Mouse (Mus musculus): ENCODE data around the gene Efemp1.

The Efemp1 gene

DNA sequence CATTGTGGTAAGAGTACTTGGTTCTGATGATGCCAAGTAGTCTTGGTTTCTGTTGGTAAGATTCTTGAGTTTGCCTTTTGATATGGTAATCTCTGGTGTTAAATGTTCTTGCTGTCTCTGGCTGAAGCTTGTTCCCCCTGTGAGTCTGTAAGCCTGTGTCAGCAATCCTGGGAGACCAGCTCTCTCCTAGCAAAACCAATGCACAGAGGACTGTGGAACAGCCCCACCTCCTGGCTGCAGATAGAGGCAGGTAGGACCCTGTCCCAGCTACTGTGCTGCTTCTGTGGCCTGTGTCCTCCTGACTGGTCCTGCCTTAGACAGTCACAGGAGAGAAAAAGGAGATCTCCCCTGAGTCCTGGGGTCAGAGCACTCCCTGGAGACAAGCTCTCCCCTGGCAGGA, 81.4 kb downstream of the Efemp1 start:
- no peak for DNase-seq (ENCODE audit: low spot score in 2 of 2)

DNA sequence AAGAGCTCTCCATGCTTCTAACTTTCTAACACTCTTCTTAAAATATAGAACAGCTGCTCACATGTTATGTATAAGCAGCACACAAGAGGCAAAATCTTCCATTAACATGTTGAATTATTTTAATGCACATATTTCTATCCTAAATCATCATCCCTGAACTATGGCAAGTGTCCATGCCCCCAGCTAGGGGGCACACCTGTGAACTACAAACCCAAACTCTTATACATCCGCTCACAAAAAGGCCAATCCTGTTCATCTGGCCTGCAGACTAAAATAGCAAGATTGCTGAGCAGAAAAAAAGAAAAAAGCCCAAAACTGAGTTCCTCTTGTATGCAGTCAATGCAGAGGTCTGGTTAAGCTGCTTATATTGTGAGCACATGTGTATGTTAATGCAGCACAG, 86.6 kb downstream of the Efemp1 start:
- DNase-seq (ENCODE audit: low spot score in 2 of 2), result no peak

- no peak for DNase-seq (ENCODE audit: low spot score in 2 of 2)
Observed at GRCm38 (mm10) chr11:28951586-28952210, 98.7 kb downstream of the Efemp1 start.

DNA sequence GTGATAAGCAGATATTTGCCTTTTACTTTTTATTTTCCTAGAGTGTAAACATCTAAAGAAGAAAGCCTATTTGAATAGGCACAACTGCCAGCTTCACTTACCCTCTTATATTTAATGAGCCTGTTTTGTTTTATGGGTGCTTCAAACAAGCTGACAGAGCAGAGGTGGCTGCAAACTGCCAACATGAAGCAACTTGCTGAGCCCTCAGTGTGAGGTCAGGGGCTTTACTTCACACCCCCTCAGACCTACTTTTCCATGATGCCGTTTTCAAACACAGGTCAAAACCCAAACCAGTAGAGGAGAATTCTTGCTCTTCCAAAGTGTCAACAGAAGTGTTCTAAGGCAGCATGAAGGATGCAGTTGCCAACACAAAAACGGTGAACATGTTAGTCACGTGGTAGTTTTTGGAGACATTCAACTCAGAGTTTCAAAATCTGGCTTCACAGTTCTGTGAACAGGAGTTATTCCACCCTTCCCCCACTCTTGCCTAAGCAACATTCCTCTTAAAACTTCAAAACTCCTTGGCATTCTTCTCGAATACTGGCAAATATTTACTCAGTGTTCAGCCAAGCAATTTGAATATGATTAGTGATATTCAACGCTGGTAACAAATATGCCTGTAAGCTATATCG, 101.8 kb downstream of the Efemp1 start:
- no peak for DNase-seq (ENCODE audit: low spot score in 2 of 2)

GRCm38 (mm10) chr11:28955305-28955701, 102.3 kb downstream of the Efemp1 start:
- DNase-seq (ENCODE audit: low spot score in 2 of 2), result no peak

DNA sequence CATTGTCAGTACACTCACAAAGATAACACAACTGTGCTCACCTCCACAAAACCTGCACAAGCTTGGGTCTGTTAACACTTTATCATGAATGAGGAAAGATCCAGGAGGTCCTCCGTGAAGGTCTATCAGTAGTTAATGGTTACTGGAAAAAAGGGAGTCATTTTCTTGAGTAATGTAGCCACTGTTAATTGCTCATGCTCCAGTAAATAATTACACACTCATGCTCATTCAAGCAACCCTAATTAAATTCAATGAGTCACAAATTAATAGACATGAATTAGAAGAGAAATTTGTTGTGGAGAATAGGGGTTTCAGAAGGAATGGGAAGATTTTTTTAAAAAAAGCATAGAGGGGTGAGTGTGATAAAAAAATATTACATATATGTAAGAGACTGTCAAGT, 108.4 kb downstream of the Efemp1 start:
- DNase-seq (ENCODE audit: low spot score in 2 of 2), result no peak

Measured in frontal cortex, postnatal 10 days (tissue).